Mouse (Mus musculus) hindbrain, embryonic 14.5 days (tissue): ENCODE measurements at regions not wholly inside any gene's neighbourhood (a gene's known extent, or its start where the extent isn't known, plus 50 kb on each side); places are given as distances from the start of the nearest gene placed in this dataset.

Source experiments
- ATAC-seq: fragments of 200-750 bp; cut with Nextera tagmentation; 2 replicates; pipeline ENCODE4 v1.8.0; 2017; ENCODE audit warnings: moderate number of reproducible peaks, mild to moderate bottlenecking, moderate TSS enrichment, moderate library complexity; ENCODE audit not compliant: low FRiP score
- DNase-seq: peaks from one replicate; pipeline ENCODE4 v3.0.0-alpha.2; 2015; ENCODE audit warnings: low spot score
- H3K27ac ChIP-seq: fragments of 300-500 bp; sonication (generic); 2 replicates; pipeline ENCODE4 v1.5.1; 2014; ENCODE audit warnings: mild to moderate bottlenecking, moderate library complexity
- H3K27me3 ChIP-seq: fragments of 300-500 bp; sonication (generic); 2 replicates; pipeline ENCODE4 v1.6.1; 2014; ENCODE audit warnings: mild to moderate bottlenecking, low read length, mixed read lengths; ENCODE audit not compliant: control insufficient read depth, insufficient read depth
- H3K36me3 ChIP-seq: fragments of 300-500 bp; sonication (generic); replicated peaks from 2 replicates; pipeline ENCODE4 v1.6.1; 2014; ENCODE audit not compliant: control insufficient read depth, insufficient read depth
- H3K4me1 ChIP-seq: fragments of 300-500 bp; sonication (generic); replicated peaks from 2 replicates; pipeline ENCODE4 v1.6.1; 2014; ENCODE audit warnings: antibody characterized with exemption, low read length, mixed read lengths; ENCODE audit not compliant: control insufficient read depth, insufficient read depth
- H3K4me2 ChIP-seq: fragments of 300-500 bp; sonication (generic); replicated peaks from 2 replicates; pipeline ENCODE4 v1.6.1; 2014; ENCODE audit warnings: mild to moderate bottlenecking, moderate library complexity
- H3K4me3 ChIP-seq: fragments of 300-500 bp; sonication (generic); replicated peaks from 2 replicates; pipeline ENCODE4 v1.5.1; 2014; ENCODE audit warnings: mild to moderate bottlenecking, low read length
- H3K9ac ChIP-seq: fragments of 300-500 bp; sonication (generic); 2 replicates; pipeline ENCODE4 v1.6.1; 2014
- H3K9me3 ChIP-seq: fragments of 300-500 bp; sonication (generic); 2 replicates; pipeline ENCODE4 v1.6.1; 2016; ENCODE audit warnings: low read length; ENCODE audit not compliant: control insufficient read depth
- WGBS: fragments of 180-500 bp; shearing (Covaris S2); extraction: QIAGEN DNeasy Blood & Tissue Kit; methylation state at CpG from one replicate; pipeline ENCODE4 v1.1.7; 2014; 5-methylcytosine and 5-hydroxymethylcytosine counted together

DNA sequence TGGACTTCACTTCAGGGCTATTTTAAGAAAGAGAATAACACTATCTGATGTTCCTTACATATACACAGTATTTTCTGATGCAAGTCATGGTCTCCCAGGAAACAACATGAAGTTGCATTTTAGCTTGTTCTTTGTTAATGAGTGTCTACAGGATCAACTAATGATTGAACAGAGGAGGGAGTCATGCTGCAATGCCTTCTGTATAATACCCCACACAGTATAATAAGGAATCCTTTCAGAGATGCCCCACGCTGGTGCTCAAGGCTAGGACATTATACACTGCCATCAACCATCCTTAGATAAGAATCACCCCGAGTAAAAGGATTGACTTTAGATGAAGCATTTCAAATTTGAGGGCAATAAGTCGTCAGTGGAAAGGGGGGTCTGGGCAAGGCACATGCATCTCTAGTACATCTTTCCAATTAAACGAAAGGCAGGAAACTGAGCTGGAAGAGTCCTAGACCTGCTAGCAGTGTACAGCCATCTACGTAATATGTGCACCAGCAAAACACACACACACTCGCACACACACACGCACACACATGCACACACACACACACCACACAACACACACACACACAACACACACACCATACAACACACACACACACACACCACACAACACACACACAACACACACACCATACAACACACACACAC, 252.6 kb upstream of the Rag2 start:
- Histone ChIP-seq H3K4me1 (no peaks in the 10 kb centered on the region), H3K36me3 (no peaks in the 10 kb centered on the region), H3K9me3 (no peaks in the 10 kb centered on the region), H3K4me2 (no peak overlapping the region), H3K27ac (no peak overlapping the region), H3K9ac (no peak overlapping the region), H3K27me3 (no peaks in the 10 kb centered on the region), H3K4me3 (no peak overlapping the region)
- DNase-seq (no peak), ATAC-seq (no peak)
- WGBS: 80% methylated on average over 7 of the region's 7 CpGs

- 87% methylated on average over 6 of the region's 6 CpGs for WGBS
- Histone ChIP-seq H3K4me1 (no peaks in the 10 kb centered on the region), H3K27ac (no peak overlapping the region), H3K4me2 (no peak overlapping the region), H3K9ac (no peak overlapping the region), H3K27me3 (no peaks in the 10 kb centered on the region), H3K9me3 (no peaks in the 10 kb centered on the region), H3K36me3 (no peaks in the 10 kb centered on the region), H3K4me3 (no peak overlapping the region)
- ATAC-seq (no peak), DNase-seq (no peak)
Measured at GRCm38 (mm10) chr2:101380595-101380994, 243.9 kb upstream of the Rag2 start.

DNA sequence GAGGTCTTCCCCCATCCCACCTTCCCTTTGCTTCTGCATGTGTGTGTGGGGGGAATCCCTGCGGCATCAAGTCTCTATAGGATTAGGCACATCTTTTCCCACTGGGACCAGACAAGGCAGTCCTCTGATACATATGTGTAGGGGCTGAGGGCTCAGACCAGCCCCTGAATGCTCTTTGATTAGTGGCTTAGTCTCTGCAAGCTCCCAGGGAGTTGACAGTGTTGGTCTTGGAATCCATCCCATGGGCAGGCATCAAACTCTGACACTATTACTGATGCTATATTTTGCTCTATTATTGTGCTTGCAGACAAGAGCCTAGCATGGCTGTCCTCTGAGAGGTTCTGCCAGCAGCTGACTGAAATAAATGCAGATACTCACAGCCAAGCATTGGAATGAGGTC, 209.5 kb upstream of the Rag2 start:
- DNase-seq: no peak
- no peak for ATAC-seq
- no peaks in the 10 kb centered on the region for H3K4me1 ChIP-seq
- H3K4me2 ChIP-seq: no peak overlapping the region
- no peak overlapping the region for H3K9ac ChIP-seq
- no peaks in the 10 kb centered on the region for H3K27me3 ChIP-seq
- H3K27ac ChIP-seq: no peak overlapping the region
- 100% methylated on average over 1 of the region's 1 CpGs for WGBS
- H3K36me3 ChIP-seq: no peaks in the 10 kb centered on the region
- H3K9me3 ChIP-seq: no peaks in the 10 kb centered on the region
- no peak overlapping the region for H3K4me3 ChIP-seq

DNA sequence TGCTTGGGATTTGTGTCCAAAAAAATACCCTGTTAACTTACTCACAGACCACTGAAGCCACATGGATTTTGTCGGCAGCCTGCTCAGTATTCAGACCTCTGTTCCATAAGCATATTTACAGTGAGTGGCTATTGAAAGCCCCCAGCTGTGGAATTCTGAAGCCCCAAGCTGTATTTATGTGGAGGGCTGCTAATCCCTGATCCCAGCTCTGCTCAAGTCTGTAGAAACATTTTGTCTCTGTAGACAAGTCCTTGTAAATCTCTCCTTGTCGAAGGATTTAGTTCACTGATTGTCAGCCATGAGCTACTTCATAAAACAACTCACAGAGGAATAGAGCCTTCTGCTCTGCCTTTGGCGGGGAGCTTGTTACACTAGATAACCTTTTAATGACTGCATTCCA, 207.8 kb upstream of the Rag2 start:
- no peaks in the 10 kb centered on the region for H3K27me3 ChIP-seq
- DNase-seq (no peak), ATAC-seq (no peak)
- H3K9ac ChIP-seq: no peak overlapping the region
- H3K27ac ChIP-seq: no peak overlapping the region
- no peak overlapping the region for H3K4me3 ChIP-seq
- 72% methylated on average over 3 of the region's 3 CpGs for WGBS
- H3K36me3 ChIP-seq: no peaks in the 10 kb centered on the region
- no peaks in the 10 kb centered on the region for H3K4me1 ChIP-seq
- H3K4me2 ChIP-seq: no peak overlapping the region
- H3K9me3 ChIP-seq: no peaks in the 10 kb centered on the region

- Histone ChIP-seq H3K9ac (no peak overlapping the region), H3K36me3 (no peaks in the 10 kb centered on the region), H3K9me3 (no peaks in the 10 kb centered on the region), H3K27ac (no peak overlapping the region), H3K4me2 (no peak overlapping the region), H3K4me3 (no peak overlapping the region), H3K27me3 (no peaks in the 10 kb centered on the region), H3K4me1 (no peaks in the 10 kb centered on the region)
- WGBS: 79% methylated on average over 8 of the region's 8 CpGs
- DNase-seq (no peak), ATAC-seq (no peak)
Measured at GRCm38 (mm10) chr2:101433141-101433895, 191.2 kb upstream of the Rag2 start.

DNA sequence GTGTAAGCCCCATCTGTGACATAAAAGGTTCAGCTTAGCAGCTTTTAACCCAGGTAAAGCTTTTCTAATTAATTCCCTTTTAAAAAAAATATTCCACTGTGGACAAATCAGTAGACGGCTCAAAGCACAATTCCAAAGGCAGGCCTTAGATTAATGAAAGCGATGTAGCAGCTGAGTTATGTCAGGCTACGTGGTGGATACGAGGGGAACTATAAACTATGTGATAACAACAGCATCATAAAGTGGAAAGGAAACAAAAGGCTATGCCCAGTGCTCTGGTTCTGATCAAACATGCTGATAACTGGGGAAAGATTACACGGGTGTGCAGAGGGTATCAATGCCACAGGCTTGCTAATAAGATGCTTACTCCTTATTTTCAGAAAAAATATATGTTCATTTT, 184.3 kb upstream of the Rag2 start:
- H3K4me1 ChIP-seq: no peaks in the 10 kb centered on the region
- H3K36me3 ChIP-seq: no peaks in the 10 kb centered on the region
- ATAC-seq (no peak), DNase-seq (no peak)
- no peak overlapping the region for H3K27ac ChIP-seq
- no peak overlapping the region for H3K9ac ChIP-seq
- no peak overlapping the region for H3K4me3 ChIP-seq
- H3K9me3 ChIP-seq: no peaks in the 10 kb centered on the region
- no peaks in the 10 kb centered on the region for H3K27me3 ChIP-seq
- 73% methylated on average over 5 of the region's 5 CpGs for WGBS
- no peak overlapping the region for H3K4me2 ChIP-seq

DNA sequence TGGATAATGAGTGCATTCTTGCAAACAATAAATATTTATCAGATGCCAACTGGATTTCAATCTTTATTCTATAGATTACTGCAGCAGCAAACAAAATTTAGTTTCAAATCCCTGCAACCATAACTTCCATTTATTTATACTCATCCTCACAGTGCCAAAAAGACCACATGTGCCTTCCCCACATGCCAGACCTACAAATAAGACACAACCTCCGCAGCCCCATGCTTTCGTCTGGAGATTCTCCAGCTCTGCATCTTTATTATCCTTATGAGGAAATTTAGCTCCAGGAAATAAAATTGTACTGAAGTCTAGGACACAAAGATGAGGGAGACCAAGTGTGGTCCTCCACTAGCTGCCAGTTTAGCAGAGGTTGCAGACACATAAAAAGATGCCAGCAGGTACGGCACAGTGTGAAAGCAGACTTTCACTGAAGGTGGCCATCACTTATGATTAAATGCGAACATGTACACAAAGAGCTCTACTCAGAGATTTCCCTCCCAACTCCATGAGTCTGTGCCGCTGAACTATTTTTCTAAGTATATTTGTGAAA, 183.4 kb upstream of the Rag2 start:
- ATAC-seq: no peak
- no peak overlapping the region for H3K9ac ChIP-seq
- no peaks in the 10 kb centered on the region for H3K4me1 ChIP-seq
- no peak overlapping the region for H3K4me2 ChIP-seq
- 87% methylated on average over 5 of the region's 5 CpGs for WGBS
- no peak overlapping the region for H3K4me3 ChIP-seq
- H3K27ac ChIP-seq: no peak overlapping the region
- no peaks in the 10 kb centered on the region for H3K36me3 ChIP-seq
- no peaks in the 10 kb centered on the region for H3K9me3 ChIP-seq
- no peak for DNase-seq
- no peaks in the 10 kb centered on the region for H3K27me3 ChIP-seq

GRCm38 (mm10) chr2:101455591-101455990, 168.9 kb upstream of the Rag2 start:
- 71% methylated on average over 5 of the region's 5 CpGs for WGBS
- Histone ChIP-seq H3K4me1 (no peaks in the 10 kb centered on the region), H3K36me3 (no peaks in the 10 kb centered on the region)

DNA sequence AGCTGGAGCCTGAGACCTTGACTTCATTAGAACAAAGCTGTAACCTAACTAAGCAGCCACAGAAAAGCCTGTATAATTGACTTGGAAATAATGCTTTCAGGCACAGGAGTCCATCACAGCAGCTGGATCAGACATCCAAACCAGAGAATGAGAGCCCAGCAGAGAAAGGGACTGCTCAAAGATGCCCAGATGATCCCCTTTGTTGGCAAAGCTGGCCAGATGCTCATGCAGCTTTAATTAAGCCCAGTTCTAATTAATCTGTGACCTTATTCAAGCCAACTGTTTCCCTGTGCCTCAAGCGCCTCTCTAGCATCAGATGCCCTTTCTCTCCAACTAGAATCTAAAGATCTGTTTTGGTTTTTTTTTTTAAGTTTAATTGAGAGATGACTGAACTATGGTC, 165.6 kb upstream of the Rag2 start:
- no peak overlapping the region for H3K4me3 ChIP-seq
- no peak for DNase-seq
- H3K27me3 ChIP-seq: no peaks in the 10 kb centered on the region
- H3K9ac ChIP-seq: no peak overlapping the region
- no peak for ATAC-seq
- H3K4me1 ChIP-seq: no peaks in the 10 kb centered on the region
- no peak overlapping the region for H3K4me2 ChIP-seq
- no peaks in the 10 kb centered on the region for H3K9me3 ChIP-seq
- H3K27ac ChIP-seq: no peak overlapping the region
- H3K36me3 ChIP-seq: no peaks in the 10 kb centered on the region
- WGBS: 78% methylated on average over 1 of the region's 1 CpGs

More at GRCm38 (mm10) chr2:101455591-101455990, 168.9 kb upstream of the Rag2 start:
- H3K9ac ChIP-seq: no peak overlapping the region
- no peaks in the 10 kb centered on the region for H3K9me3 ChIP-seq
- no peak overlapping the region for H3K27ac ChIP-seq
- ATAC-seq: no peak
- no peaks in the 10 kb centered on the region for H3K27me3 ChIP-seq
- H3K4me2 ChIP-seq: no peak overlapping the region
- H3K4me3 ChIP-seq: no peak overlapping the region
- DNase-seq: no peak
